Mouse (Mus musculus): ENCODE results near the gene Cenpj.

GRCm38 (mm10) chr14:56572546-56572945 is 2.7 kb downstream of the Cenpj start:
- TF ChIP-seq CTCF (IDR thresholded peaks at IDR 0.05; ENCODE audit: borderline replicate concordance, control insufficient read depth, extremely low read depth, insufficient read depth, low read length, poor library complexity) (no peak), POLR2A (IDR thresholded peaks at IDR 0.05; ENCODE audit: control insufficient read depth, extremely low read depth, insufficient read depth, low read length, poor library complexity) (no peak)
